Mouse (Mus musculus): Measurements from ENCODE around the gene Ube2j1. TPM values are rescaled to one million over a fixed set of nuclear protein-coding genes. Genes with fewer than 3 reads are reported as not detected.
A peak's percentile ranks its signal among the peaks of the same experiment; 100 is the strongest.

The Ube2j1 gene
- polyA plus RNA-seq, 1 experiment from 2014 or later = 61.6 TPM

GRCm38 (mm10) chr4:33032045-33032444 is 829 bp downstream of the Ube2j1 start:
- peak; percentile 26 for DNase-seq
- WGBS = 2% methylated on average over 4 of the region's 4 CpGs

GRCm38 (mm10) chr4:33033515-33033914 is 2.3 kb downstream of the Ube2j1 start:
- Histone ChIP-seq H3K27me3 (ENCODE audit: control insufficient read depth, insufficient read depth, low read length) (no peaks in the 10 kb centered on the region), H3K27ac (replicated peaks; ENCODE audit: low read depth, low read length) (no peak overlapping the region), H3K4me2 (ENCODE audit: low read length) (no peak overlapping the region), H3K9ac (replicated peaks; ENCODE audit: low read length) (no peak overlapping the region), H3K9me3 (ENCODE audit: control insufficient read depth, low read length) (no peaks in the 10 kb centered on the region; the same call in 1 of the 2 replicates), H3K36me3 (ENCODE audit: control insufficient read depth, insufficient read depth, low read length) (peaks cover 10% of the 10 kb centered on the region), H3K4me1 (ENCODE audit: control insufficient read depth, insufficient read depth, low read length) (peaks cover 17% of the 10 kb centered on the region), H3K4me3 (replicated peaks; ENCODE audit: low read depth, low read length) (no peak overlapping the region)
- ATAC-seq (ENCODE audit: low FRiP score, low TSS enrichment) (no peak), DNase-seq (no peak)
- 93% methylated on average over 6 of the region's 6 CpGs for WGBS

More at GRCm38 (mm10) chr4:33032045-33032444, 829 bp downstream of the Ube2j1 start:
- Histone ChIP-seq H3K27ac (replicated peaks; ENCODE audit: low read depth, low read length) (peak overlapping the region; percentile 98; the same call in 1 of the 2 replicates), H3K4me3 (replicated peaks; ENCODE audit: low read depth, low read length) (peak overlapping the region; percentile 80), H3K9me3 (ENCODE audit: control insufficient read depth, low read length) (no peaks in the 10 kb centered on the region; the same call in 1 of the 2 replicates), H3K4me2 (ENCODE audit: low read length) (peak overlapping the region; percentile 62), H3K9ac (replicated peaks; ENCODE audit: low read length) (peak overlapping the region; percentile 94), H3K36me3 (ENCODE audit: control insufficient read depth, insufficient read depth, low read length) (peaks cover 10% of the 10 kb centered on the region; the same call in 1 of the 2 replicates), H3K27me3 (ENCODE audit: control insufficient read depth, insufficient read depth, low read length) (no peaks in the 10 kb centered on the region), H3K4me1 (ENCODE audit: control insufficient read depth, insufficient read depth, low read length) (peaks cover 17% of the 10 kb centered on the region)
- no peak for ATAC-seq (ENCODE audit: low FRiP score, low TSS enrichment)

- Histone ChIP-seq H3K27ac (replicated peaks; ENCODE audit: low read depth, low read length) (no peak overlapping the region), H3K4me3 (replicated peaks; ENCODE audit: low read depth, low read length) (no peak overlapping the region), H3K4me1 (ENCODE audit: control insufficient read depth, insufficient read depth, low read length) (no peaks in the 10 kb centered on the region), H3K4me2 (ENCODE audit: low read length) (no peak overlapping the region), H3K36me3 (ENCODE audit: control insufficient read depth, insufficient read depth, low read length) (peaks cover 69% of the 10 kb centered on the region), H3K27me3 (ENCODE audit: control insufficient read depth, insufficient read depth, low read length) (no peaks in the 10 kb centered on the region), H3K9me3 (ENCODE audit: control insufficient read depth, low read length) (no peaks in the 10 kb centered on the region; the same call in 1 of the 2 replicates), H3K9ac (replicated peaks; ENCODE audit: low read length) (no peak overlapping the region)
- DNase-seq (no peak), ATAC-seq (ENCODE audit: low FRiP score, low TSS enrichment) (no peak)
- 93% methylated on average over 4 of the region's 4 CpGs for WGBS
Measured at GRCm38 (mm10) chr4:33039826-33040225, 8.6 kb downstream of the Ube2j1 start.

- no peak overlapping the region for H3K4me3 ChIP-seq (replicated peaks; ENCODE audit: low read depth, low read length)
- no peak overlapping the region for H3K9ac ChIP-seq (replicated peaks; ENCODE audit: low read length)
- no peak overlapping the region for H3K4me2 ChIP-seq (ENCODE audit: low read length)
- ATAC-seq (ENCODE audit: low FRiP score, low TSS enrichment) (no peak), DNase-seq (no peak)
- H3K9me3 ChIP-seq (ENCODE audit: control insufficient read depth, low read length) = no peaks in the 10 kb centered on the region
- 94% methylated on average over 11 of the region's 11 CpGs for WGBS
- H3K27ac ChIP-seq (replicated peaks; ENCODE audit: low read depth, low read length) = no peak overlapping the region
- peaks cover 78% of the 10 kb centered on the region for H3K36me3 ChIP-seq (ENCODE audit: control insufficient read depth, insufficient read depth, low read length)
- H3K27me3 ChIP-seq (ENCODE audit: control insufficient read depth, insufficient read depth, low read length) = no peaks in the 10 kb centered on the region
- H3K4me1 ChIP-seq (ENCODE audit: control insufficient read depth, insufficient read depth, low read length) = no peaks in the 10 kb centered on the region
Measured at GRCm38 (mm10) chr4:33049601-33050000, 18.4 kb downstream of the Ube2j1 start.

- no peak overlapping the region for H3K4me2 ChIP-seq (ENCODE audit: low read length)
- DNase-seq = no peak
- no peaks in the 10 kb centered on the region for H3K4me1 ChIP-seq (ENCODE audit: control insufficient read depth, insufficient read depth, low read length)
- H3K4me3 ChIP-seq (replicated peaks; ENCODE audit: low read depth, low read length) = no peak overlapping the region
- no peaks in the 10 kb centered on the region for H3K9me3 ChIP-seq (ENCODE audit: control insufficient read depth, low read length)
- ATAC-seq (ENCODE audit: low FRiP score, low TSS enrichment) = no peak
- H3K9ac ChIP-seq (replicated peaks; ENCODE audit: low read length) = no peak overlapping the region
- no peak overlapping the region for H3K27ac ChIP-seq (replicated peaks; ENCODE audit: low read depth, low read length)
- 96% methylated on average over 3 of the region's 3 CpGs for WGBS
- H3K27me3 ChIP-seq (ENCODE audit: control insufficient read depth, insufficient read depth, low read length) = no peaks in the 10 kb centered on the region
- H3K36me3 ChIP-seq (ENCODE audit: control insufficient read depth, insufficient read depth, low read length) = peaks cover 55% of the 10 kb centered on the region
Measured at GRCm38 (mm10) chr4:33052055-33052454, 20.8 kb downstream of the Ube2j1 start.

- Histone ChIP-seq H3K4me1 (ENCODE audit: control insufficient read depth, insufficient read depth, low read length) (no peaks in the 10 kb centered on the region), H3K9me3 (ENCODE audit: control insufficient read depth, low read length) (no peaks in the 10 kb centered on the region), H3K4me3 (replicated peaks; ENCODE audit: low read depth, low read length) (no peak overlapping the region), H3K4me2 (ENCODE audit: low read length) (no peak overlapping the region), H3K27ac (replicated peaks; ENCODE audit: low read depth, low read length) (no peak overlapping the region), H3K27me3 (ENCODE audit: control insufficient read depth, insufficient read depth, low read length) (no peaks in the 10 kb centered on the region), H3K36me3 (ENCODE audit: control insufficient read depth, insufficient read depth, low read length) (peaks cover 49% of the 10 kb centered on the region), H3K9ac (replicated peaks; ENCODE audit: low read length) (no peak overlapping the region)
- ATAC-seq (ENCODE audit: low FRiP score, low TSS enrichment) (no peak), DNase-seq (no peak)
- WGBS = 91% methylated on average over 5 of the region's 5 CpGs
Measured at GRCm38 (mm10) chr4:33052650-33053049, 21.4 kb downstream of the Ube2j1 start.

GRCm38 (mm10) chr4:33054426-33054825 is 23.2 kb downstream of the Ube2j1 start:
- no peak overlapping the region for H3K4me2 ChIP-seq (ENCODE audit: low read length)
- no peak overlapping the region for H3K4me3 ChIP-seq (replicated peaks; ENCODE audit: low read depth, low read length)
- no peaks in the 10 kb centered on the region for H3K9me3 ChIP-seq (ENCODE audit: control insufficient read depth, low read length)
- no peaks in the 10 kb centered on the region for H3K4me1 ChIP-seq (ENCODE audit: control insufficient read depth, insufficient read depth, low read length)
- H3K27ac ChIP-seq (replicated peaks; ENCODE audit: low read depth, low read length) = no peak overlapping the region
- ATAC-seq (ENCODE audit: low FRiP score, low TSS enrichment) (no peak), DNase-seq (no peak)
- peaks cover 33% of the 10 kb centered on the region for H3K36me3 ChIP-seq (ENCODE audit: control insufficient read depth, insufficient read depth, low read length)
- H3K9ac ChIP-seq (replicated peaks; ENCODE audit: low read length) = no peak overlapping the region
- H3K27me3 ChIP-seq (ENCODE audit: control insufficient read depth, insufficient read depth, low read length) = no peaks in the 10 kb centered on the region

GRCm38 (mm10) chr4:33056317-33056716 is 25.1 kb downstream of the Ube2j1 start:
- DNase-seq (no peak), ATAC-seq (ENCODE audit: low FRiP score, low TSS enrichment) (no peak)
- Histone ChIP-seq H3K36me3 (ENCODE audit: control insufficient read depth, insufficient read depth, low read length) (peaks cover 21% of the 10 kb centered on the region), H3K4me2 (ENCODE audit: low read length) (no peak overlapping the region), H3K4me3 (replicated peaks; ENCODE audit: low read depth, low read length) (no peak overlapping the region), H3K27ac (replicated peaks; ENCODE audit: low read depth, low read length) (no peak overlapping the region), H3K27me3 (ENCODE audit: control insufficient read depth, insufficient read depth, low read length) (no peaks in the 10 kb centered on the region), H3K9ac (replicated peaks; ENCODE audit: low read length) (no peak overlapping the region), H3K9me3 (ENCODE audit: control insufficient read depth, low read length) (no peaks in the 10 kb centered on the region), H3K4me1 (ENCODE audit: control insufficient read depth, insufficient read depth, low read length) (no peaks in the 10 kb centered on the region)
- WGBS = 81% methylated on average over 1 of the region's 1 CpGs

- Histone ChIP-seq H3K4me3 (replicated peaks; ENCODE audit: low read depth, low read length) (no peak overlapping the region), H3K4me2 (ENCODE audit: low read length) (no peak overlapping the region), H3K9me3 (ENCODE audit: control insufficient read depth, low read length) (no peaks in the 10 kb centered on the region), H3K27me3 (ENCODE audit: control insufficient read depth, insufficient read depth, low read length) (no peaks in the 10 kb centered on the region), H3K9ac (replicated peaks; ENCODE audit: low read length) (no peak overlapping the region), H3K27ac (replicated peaks; ENCODE audit: low read depth, low read length) (no peak overlapping the region), H3K4me1 (ENCODE audit: control insufficient read depth, insufficient read depth, low read length) (no peaks in the 10 kb centered on the region), H3K36me3 (ENCODE audit: control insufficient read depth, insufficient read depth, low read length) (peaks cover 6% of the 10 kb centered on the region)
- WGBS = 87% methylated on average over 11 of the region's 11 CpGs
- ATAC-seq (ENCODE audit: low FRiP score, low TSS enrichment) = no peak
- no peak for DNase-seq
Measured at GRCm38 (mm10) chr4:33057890-33058687, 26.9 kb downstream of the Ube2j1 start.
